Mouse (Mus musculus) neural tube, embryonic 13.5 days (tissue): Measurements from ENCODE around the gene Cacnb3. TPM values are rescaled to one million over a fixed set of nuclear protein-coding genes. Genes with fewer than 3 reads are reported as not detected.

ENCODE experiments used
- ATAC-seq: fragments of 200-750 bp; cut with Nextera tagmentation; 2 replicates; pipeline ENCODE4 v1.8.0; 2017; ENCODE audit warnings: low read depth, mild to moderate bottlenecking, moderate TSS enrichment, moderate library complexity
- H3K27ac ChIP-seq: fragments of 300-500 bp; sonication (generic); replicated peaks from 2 replicates; pipeline ENCODE4 v1.5.1; 2015; ENCODE audit warnings: moderate library complexity, mild to moderate bottlenecking, inconsistent platforms
- H3K27me3 ChIP-seq: fragments of 300-500 bp; sonication (generic); 2 replicates; pipeline ENCODE4 v1.6.1; 2015; ENCODE audit warnings: mild to moderate bottlenecking, inconsistent platforms
- H3K36me3 ChIP-seq: fragments of 300-500 bp; sonication (generic); 2 replicates; pipeline ENCODE4 v1.6.1; 2015; ENCODE audit warnings: mild to moderate bottlenecking, inconsistent platforms
- H3K4me1 ChIP-seq: fragments of 300-500 bp; sonication (generic); replicated peaks from 2 replicates; pipeline ENCODE4 v1.6.1; 2015; ENCODE audit warnings: inconsistent platforms
- H3K4me2 ChIP-seq: fragments of 300-500 bp; sonication (generic); 2 replicates; pipeline ENCODE4 v1.6.1; 2015; ENCODE audit warnings: inconsistent platforms, mild to moderate bottlenecking, moderate library complexity
- H3K4me3 ChIP-seq: fragments of 300-500 bp; sonication (generic); 2 replicates; pipeline ENCODE4 v1.5.1; 2015; ENCODE audit warnings: mild to moderate bottlenecking, inconsistent platforms
- H3K9ac ChIP-seq: fragments of 300-500 bp; sonication (generic); 2 replicates; pipeline ENCODE4 v1.6.1; 2015; ENCODE audit warnings: moderate library complexity, mild to moderate bottlenecking, inconsistent platforms
- H3K9me3 ChIP-seq: fragments of 300-500 bp; sonication (generic); 2 replicates; pipeline ENCODE4 v1.6.1; 2016; ENCODE audit warnings: inconsistent platforms
- WGBS: fragments of 180-500 bp; shearing (Covaris S2); methylation state at CpG from one replicate; pipeline ENCODE4 v1.1.7; 2015; 5-methylcytosine and 5-hydroxymethylcytosine counted together
- polyA plus RNA-seq: library from polyadenylated mRNA; unstranded; fragments of >200 nt; fragmentation: Nextera tagmentation; extraction: Ambion mirVana; gene quantifications from 2 replicates; pipeline ENCODE4 v1.2.1, GENCODE M21; 2015

Gene Cacnb3
- polyA plus RNA-seq, 1 experiment from 2014 or later = 137 TPM

DNA sequence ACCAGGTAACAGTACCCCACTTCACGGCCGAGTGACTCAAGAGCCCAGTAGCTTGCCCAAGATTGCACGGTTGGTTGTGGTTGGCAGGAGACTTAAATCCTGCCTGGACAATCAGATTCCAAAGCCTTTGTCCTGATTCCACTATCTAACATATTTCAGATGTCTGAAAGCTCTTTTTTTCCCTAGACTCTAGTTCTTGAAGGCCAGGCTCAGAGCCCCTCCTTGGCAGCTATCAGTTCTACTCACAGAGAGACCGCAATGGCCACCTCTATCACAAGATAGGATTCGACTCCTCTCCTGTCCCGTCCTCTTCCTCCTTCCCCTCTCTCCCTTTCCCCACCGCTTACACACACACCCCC lies 28.8 kb upstream of the Cacnb3 start:
- Histone ChIP-seq H3K9me3 (no peaks in the 10 kb centered on the region), H3K27ac (no peak overlapping the region), H3K27me3 (no peaks in the 10 kb centered on the region), H3K4me3 (no peak overlapping the region), H3K4me1 (peaks cover 37% of the 10 kb centered on the region), H3K9ac (peak overlapping the region; percentile 54; the same call in 1 of the 2 replicates), H3K4me2 (peak overlapping the region; percentile 27), H3K36me3 (peaks cover 70% of the 10 kb centered on the region)
- no peak for ATAC-seq
- 84% methylated on average over 7 of the region's 7 CpGs for WGBS

DNA sequence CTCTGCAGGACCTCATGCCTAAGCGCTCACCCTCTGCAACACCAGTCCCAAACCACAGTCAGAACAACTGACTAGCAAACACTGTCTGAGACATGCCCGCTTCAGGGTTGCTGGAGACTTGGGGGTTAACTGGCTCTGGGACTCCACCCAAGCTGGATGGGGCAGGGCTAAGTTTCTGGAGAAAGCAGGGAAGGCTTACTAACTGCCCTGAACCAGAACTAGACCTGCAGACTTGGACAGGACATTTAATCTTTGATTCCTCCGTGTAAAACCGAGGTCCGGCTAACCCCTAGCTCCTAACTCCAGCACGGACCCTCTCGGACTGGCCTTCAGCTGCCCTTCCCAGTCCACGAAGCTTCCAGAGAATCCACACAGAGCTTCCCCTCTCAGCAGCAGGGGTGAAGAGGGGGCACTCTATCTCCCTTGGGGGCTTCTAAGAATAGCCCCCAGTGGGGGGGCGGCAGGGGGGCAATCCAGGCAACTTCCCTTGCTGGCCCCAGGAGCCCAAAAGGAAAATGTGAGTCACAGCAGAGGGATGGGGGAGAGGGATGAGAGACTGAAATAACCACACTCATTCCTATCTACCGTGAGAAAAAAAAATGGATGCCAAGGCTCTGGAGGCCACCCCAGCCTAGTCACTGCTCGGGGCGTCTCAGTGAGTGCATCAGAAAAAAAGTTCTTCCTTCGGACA lies 28.3 kb upstream of the Cacnb3 start:
- H3K4me1 ChIP-seq = peaks cover 42% of the 10 kb centered on the region
- no peaks in the 10 kb centered on the region for H3K27me3 ChIP-seq
- no peaks in the 10 kb centered on the region for H3K9me3 ChIP-seq
- peak overlapping the region; percentile 54 for H3K9ac ChIP-seq
- H3K4me3 ChIP-seq = no peak overlapping the region
- H3K36me3 ChIP-seq = peaks cover 65% of the 10 kb centered on the region
- peak overlapping the region; percentile 27 for H3K4me2 ChIP-seq
- 66% methylated on average over 13 of the region's 13 CpGs for WGBS
- ATAC-seq = no peak
- no peak overlapping the region for H3K27ac ChIP-seq

- Histone ChIP-seq H3K36me3 (peaks cover 58% of the 10 kb centered on the region), H3K4me2 (peak overlapping the region; percentile 27), H3K4me1 (peaks cover 49% of the 10 kb centered on the region), H3K27me3 (no peaks in the 10 kb centered on the region), H3K4me3 (no peak overlapping the region), H3K9me3 (no peaks in the 10 kb centered on the region), H3K27ac (no peak overlapping the region), H3K9ac (peak overlapping the region; percentile 54; the same call in 1 of the 2 replicates)
- no peak for ATAC-seq
- 54% methylated on average over 4 of the region's 4 CpGs for WGBS
Observed at GRCm38 (mm10) chr15:98602921-98603458, 27.6 kb upstream of the Cacnb3 start.

GRCm38 (mm10) chr15:98604041-98604575 lies 26.5 kb upstream of the Cacnb3 start:
- H3K27ac ChIP-seq = no peak overlapping the region
- peaks cover 48% of the 10 kb centered on the region for H3K36me3 ChIP-seq
- no peak overlapping the region for H3K9ac ChIP-seq
- 94% methylated on average over 24 of the region's 24 CpGs for WGBS
- H3K4me3 ChIP-seq = no peak overlapping the region
- H3K9me3 ChIP-seq = no peaks in the 10 kb centered on the region
- H3K4me1 ChIP-seq = peaks cover 57% of the 10 kb centered on the region
- no peak for ATAC-seq
- H3K4me2 ChIP-seq = no peak overlapping the region
- no peaks in the 10 kb centered on the region for H3K27me3 ChIP-seq

- Histone ChIP-seq H3K4me1 (peaks cover 63% of the 10 kb centered on the region), H3K4me3 (no peak overlapping the region), H3K4me2 (no peak overlapping the region), H3K27me3 (no peaks in the 10 kb centered on the region), H3K9me3 (no peaks in the 10 kb centered on the region), H3K36me3 (peaks cover 30% of the 10 kb centered on the region), H3K27ac (no peak overlapping the region), H3K9ac (0 out of 2 replicates have a peak overlapping the region, but pooled peaks have one; percentile 17)
- WGBS = 93% methylated on average over 12 of the region's 12 CpGs
- ATAC-seq = no peak
Observed at GRCm38 (mm10) chr15:98606051-98606536, 24.5 kb upstream of the Cacnb3 start.

GRCm38 (mm10) chr15:98606739-98607138 lies 23.9 kb upstream of the Cacnb3 start:
- WGBS = 70% methylated on average over 9 of the region's 9 CpGs
- Histone ChIP-seq H3K4me2 (peak overlapping the region; percentile 81), H3K4me3 (no peak overlapping the region), H3K9me3 (no peaks in the 10 kb centered on the region), H3K4me1 (peaks cover 62% of the 10 kb centered on the region), H3K27ac (0 out of 2 replicates have a peak overlapping the region, but pooled peaks have one; percentile 92), H3K27me3 (no peaks in the 10 kb centered on the region), H3K9ac (peak overlapping the region; percentile 90; the same call in 1 of the 2 replicates), H3K36me3 (peaks cover 24% of the 10 kb centered on the region)
- no peak for ATAC-seq

GRCm38 (mm10) chr15:98607557-98607956 lies 23.1 kb upstream of the Cacnb3 start:
- peaks cover 20% of the 10 kb centered on the region for H3K36me3 ChIP-seq
- peak overlapping the region; percentile 92; the same call in 1 of the 2 replicates for H3K27ac ChIP-seq
- no peaks in the 10 kb centered on the region for H3K27me3 ChIP-seq
- no peak for ATAC-seq
- H3K9me3 ChIP-seq = no peaks in the 10 kb centered on the region
- H3K9ac ChIP-seq = peak overlapping the region; percentile 90
- H3K4me1 ChIP-seq = peaks cover 54% of the 10 kb centered on the region
- H3K4me2 ChIP-seq = peak overlapping the region; percentile 81
- H3K4me3 ChIP-seq = peak overlapping the region; percentile 77
- 17% methylated on average over 4 of the region's 4 CpGs for WGBS

DNA sequence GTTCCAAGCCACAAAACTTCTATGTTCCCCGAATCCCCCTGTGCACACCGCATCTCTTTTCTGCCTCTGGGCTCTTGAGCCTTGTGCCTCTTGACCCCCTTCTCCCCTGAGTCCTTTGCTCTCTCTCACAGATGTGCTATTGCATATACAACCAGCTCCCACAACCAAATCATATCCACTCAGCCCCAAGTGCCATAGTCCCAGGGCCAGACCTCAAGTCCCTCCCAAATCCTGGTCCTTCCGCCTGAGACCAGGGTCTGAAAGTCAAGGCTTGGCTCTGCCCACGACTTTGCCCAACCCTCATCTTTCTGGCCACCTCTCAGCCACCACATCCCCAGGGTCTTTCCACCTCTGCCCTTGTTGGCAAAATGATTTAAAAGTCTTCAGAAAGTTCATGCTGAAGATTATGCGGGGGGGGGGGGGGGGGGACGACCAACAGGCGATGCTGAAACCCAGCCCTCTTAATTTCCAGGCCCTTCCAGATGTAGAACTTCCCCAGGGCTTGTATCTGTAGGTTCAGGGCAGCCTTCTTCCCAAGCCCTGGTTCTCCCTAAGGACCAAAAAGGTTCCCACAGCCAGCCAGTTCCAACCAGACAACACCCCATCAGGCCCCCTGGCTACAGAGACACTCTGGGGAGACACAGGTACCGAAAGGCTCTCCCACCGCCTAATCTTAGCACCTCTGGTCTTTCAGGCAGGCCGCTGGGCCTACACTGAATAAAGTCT lies 22.4 kb upstream of the Cacnb3 start:
- H3K9ac ChIP-seq = peak overlapping the region; percentile 90
- H3K4me3 ChIP-seq = peak overlapping the region; percentile 77
- H3K4me1 ChIP-seq = peaks cover 47% of the 10 kb centered on the region
- H3K36me3 ChIP-seq = peaks cover 15% of the 10 kb centered on the region
- H3K9me3 ChIP-seq = no peaks in the 10 kb centered on the region
- H3K27ac ChIP-seq = peak overlapping the region; percentile 92
- peak overlapping the region; percentile 81 for H3K4me2 ChIP-seq
- no peaks in the 10 kb centered on the region for H3K27me3 ChIP-seq
- 11% methylated on average over 9 of the region's 10 CpGs for WGBS
- no peak; the same call in none of the 2 replicates for ATAC-seq

GRCm38 (mm10) chr15:98608784-98609250 lies 21.8 kb upstream of the Cacnb3 start:
- peak; percentile 40 for ATAC-seq
- no peaks in the 10 kb centered on the region for H3K9me3 ChIP-seq
- H3K4me1 ChIP-seq = peaks cover 41% of the 10 kb centered on the region
- no peaks in the 10 kb centered on the region for H3K27me3 ChIP-seq
- 0% methylated on average over 8 of the region's 26 CpGs for WGBS
- peak overlapping the region; percentile 81 for H3K4me2 ChIP-seq
- peaks cover 9% of the 10 kb centered on the region for H3K36me3 ChIP-seq
- H3K4me3 ChIP-seq = peak overlapping the region; percentile 77
- H3K9ac ChIP-seq = peak overlapping the region; percentile 90
- peak overlapping the region; percentile 92 for H3K27ac ChIP-seq

DNA sequence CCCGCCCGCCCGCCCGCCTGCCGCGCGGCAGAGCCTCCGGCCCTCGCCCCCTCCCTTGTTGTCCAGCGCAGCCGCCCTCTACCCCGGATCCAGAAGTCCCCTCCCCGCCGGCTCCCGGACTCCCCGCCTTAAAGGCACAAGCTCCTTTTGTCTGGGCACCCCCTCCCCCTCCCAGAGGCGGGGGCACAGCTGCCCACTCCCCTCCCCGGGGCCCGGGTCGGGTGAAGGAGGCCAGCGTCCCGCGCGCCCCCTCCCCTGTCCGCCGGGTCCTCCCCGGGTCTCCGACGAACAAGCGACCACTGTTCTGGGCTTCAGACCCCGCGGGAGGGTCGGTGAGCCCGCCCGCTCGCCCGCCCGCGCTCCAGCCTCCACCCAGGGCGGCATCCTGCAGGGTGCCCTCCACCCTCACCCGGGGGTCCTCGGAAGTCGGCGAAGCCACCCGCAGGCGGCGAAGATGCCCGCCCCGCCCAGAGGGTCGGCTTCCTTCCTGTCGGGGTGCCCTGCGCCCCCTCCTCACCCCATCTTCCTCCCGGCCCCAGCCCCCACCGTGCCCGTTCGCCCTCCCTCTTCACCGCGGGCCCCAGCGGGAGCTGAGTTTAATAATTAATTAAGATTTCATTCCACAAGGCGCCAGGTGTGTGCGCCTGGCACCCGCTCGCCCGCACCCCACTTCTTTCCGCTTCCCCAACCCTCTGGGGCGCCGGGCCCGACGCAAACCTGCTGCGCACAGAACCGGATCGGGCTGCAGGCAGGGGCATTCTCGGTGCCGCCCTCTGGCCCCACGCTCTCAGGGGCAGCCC lies 21.1 kb upstream of the Cacnb3 start, which contains the start of gene Adcy6:
Gene Adcy6, minus strand, starts transcription at position 746 of the 800 bp plus-strand sequence.
- Histone ChIP-seq H3K9me3 (no peaks in the 10 kb centered on the region), H3K4me1 (peaks cover 45% of the 10 kb centered on the region), H3K27ac (peak within 1 kb of the TSS; percentile 92), H3K36me3 (peaks cover 2% of the 10 kb centered on the region; the same call in 1 of the 2 replicates), H3K4me3 (peak within 1 kb of the TSS; percentile 77), H3K4me2 (peak within 1 kb of the TSS; percentile 81), H3K9ac (peak within 1 kb of the TSS; percentile 90), H3K27me3 (no peaks in the 10 kb centered on the region)
- ATAC-seq = peak; percentile 82
- 0% methylated on average over 42 of the region's 75 CpGs for WGBS

GRCm38 (mm10) chr15:98610131-98610633 lies 20.5 kb upstream of the Cacnb3 start:
- Histone ChIP-seq H3K4me1 (peaks cover 48% of the 10 kb centered on the region), H3K4me3 (peak overlapping the region; percentile 77), H3K36me3 (no peaks in the 10 kb centered on the region), H3K9ac (peak overlapping the region; percentile 90), H3K9me3 (no peaks in the 10 kb centered on the region), H3K4me2 (peak overlapping the region; percentile 81), H3K27ac (peak overlapping the region; percentile 92), H3K27me3 (no peaks in the 10 kb centered on the region)
- no peak for ATAC-seq
- 4% methylated on average over 12 of the region's 12 CpGs for WGBS
